Mouse (Mus musculus) C2C12 (cell line): ENCODE data around the gene Dao.

Experiments used
- CEBPB ChIP-seq: IDR thresholded peaks from one replicate; pipeline ENCODE4 v1.6.1; 2011; ENCODE audit warnings: low read depth, mild to moderate bottlenecking, control low read depth, moderate library complexity
- CTCF ChIP-seq: IDR thresholded peaks from one replicate; pipeline ENCODE4 v1.5.1; 2011; ENCODE audit not compliant: control insufficient read depth, insufficient read depth, insufficient read length
- FOSL1 ChIP-seq: IDR thresholded peaks from one replicate; pipeline ENCODE4 v1.8.0; 2011; ENCODE audit warnings: mild to moderate bottlenecking, low read length; ENCODE audit not compliant: poor library complexity, insufficient read depth, severe bottlenecking
- MAX ChIP-seq: IDR thresholded peaks from one replicate; pipeline ENCODE4 v1.6.1; 2011; ENCODE audit warnings: mild to moderate bottlenecking, control low read depth
- MYOD1 ChIP-seq: IDR thresholded peaks from one replicate; pipeline ENCODE4 v1.6.1; 2011; ENCODE audit warnings: low read depth; ENCODE audit not compliant: control insufficient read depth, insufficient read length
- MYOG ChIP-seq: IDR thresholded peaks from one replicate; pipeline ENCODE4 v1.6.1; 2011; ENCODE audit not compliant: control insufficient read depth, insufficient read length; ENCODE audit errors: extremely low read depth
- USF1 ChIP-seq: IDR thresholded peaks from one replicate; pipeline ENCODE4 v1.6.1; 2011; ENCODE audit warnings: low read depth, mild to moderate bottlenecking, control low read depth, moderate library complexity

DNA sequence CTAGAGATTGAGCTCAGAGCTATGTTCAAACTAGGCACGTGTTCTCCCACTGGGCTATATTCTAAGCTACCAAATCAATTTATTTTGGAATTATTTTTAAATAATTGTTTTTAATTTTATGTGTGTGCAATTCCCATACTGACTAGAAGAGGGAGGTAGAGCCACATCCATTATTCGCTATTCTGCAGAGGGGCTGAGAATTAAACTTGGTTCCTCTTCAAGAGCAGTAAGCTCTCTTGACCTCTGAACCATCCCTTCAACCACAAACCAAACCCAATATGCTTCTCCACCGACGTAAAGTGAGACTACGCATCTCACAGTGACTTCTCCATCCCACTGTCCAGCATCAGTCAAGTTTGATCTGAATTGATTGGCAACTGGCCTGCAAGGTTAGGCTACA lies 43.7 kb downstream of the Dao start:
- TF ChIP-seq CTCF (no peak), CEBPB (no peak), MAX (no peak), MYOG (no peak), FOSL1 (no peak), MYOD1 (no peak), USF1 (no peak)
